Mouse (Mus musculus): ENCODE data around the gene Gpc4. TPM values are rescaled to one million over a fixed set of nuclear protein-coding genes. Genes with fewer than 3 reads are reported as not detected.
A peak's percentile ranks its signal among the peaks of the same experiment; 100 is the strongest.

Gpc4 gene
- polyA plus RNA-seq, 1 experiment from 2014 or later, result 5.1 TPM

DNA sequence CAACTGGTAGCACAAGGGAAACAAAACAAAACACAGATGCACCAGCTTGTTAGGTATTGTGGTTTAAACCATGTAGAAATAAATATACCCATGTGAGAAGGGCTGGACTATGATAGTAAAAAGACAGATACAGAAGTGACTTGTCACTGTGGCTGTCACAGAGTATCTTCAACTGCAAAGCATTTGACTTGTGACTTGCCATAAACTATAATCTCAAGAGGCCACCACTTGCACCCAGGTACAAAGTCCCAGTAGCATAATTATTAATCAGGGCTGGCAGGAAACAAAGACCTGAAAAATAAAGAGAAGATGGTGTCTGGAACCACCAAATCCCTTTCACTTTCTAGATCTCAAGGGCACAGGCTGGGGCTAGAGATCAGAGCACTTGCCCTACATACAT lies 19.5 kb downstream of the Gpc4 start:
- Histone ChIP-seq H3K4me3 (replicated peaks) (no peak overlapping the region), H3K27me3 (no peaks in the 10 kb centered on the region), H3K36me3 (no peaks in the 10 kb centered on the region), H3K9me3 (replicated peaks) (no peaks in the 10 kb centered on the region), H3K4me1 (replicated peaks) (peaks cover 35% of the 10 kb centered on the region), H3K4me2 (no peak overlapping the region), H3K27ac (peak overlapping the region; percentile 13; the same call in 1 of the 2 replicates), H3K9ac (no peak overlapping the region)
- DNase-seq (no peak), ATAC-seq (ENCODE audit: low read depth) (peak; percentile 59; the same call in 1 of the 2 replicates)

DNA sequence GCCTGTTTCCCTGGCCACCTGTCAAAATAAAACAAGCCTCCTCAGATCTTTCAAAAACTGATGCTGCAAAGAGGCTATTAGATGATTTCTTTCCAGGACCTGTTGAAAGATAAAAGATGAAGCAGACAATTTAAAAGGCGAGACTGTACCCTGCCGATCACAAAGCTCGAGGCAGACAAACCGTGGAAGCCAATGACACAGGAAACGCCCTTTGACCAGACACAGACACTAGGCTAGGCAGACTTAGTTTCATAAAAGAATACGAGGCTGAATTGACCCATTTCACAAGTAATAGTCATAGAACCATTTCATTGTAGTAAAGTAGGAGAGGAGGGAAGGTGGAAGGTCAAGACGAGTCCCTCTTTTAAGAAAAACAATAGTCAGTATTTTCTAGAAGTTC lies 20.6 kb downstream of the Gpc4 start:
- H3K27ac ChIP-seq, result no peak overlapping the region
- no peak overlapping the region for H3K4me3 ChIP-seq (replicated peaks)
- H3K9ac ChIP-seq, result no peak overlapping the region
- peaks cover 34% of the 10 kb centered on the region for H3K4me1 ChIP-seq (replicated peaks)
- DNase-seq, result no peak
- H3K4me2 ChIP-seq, result 0 out of 2 replicates have a peak overlapping the region, but pooled peaks have one; percentile 17
- no peak for ATAC-seq (ENCODE audit: low read depth)
- no peaks in the 10 kb centered on the region for H3K36me3 ChIP-seq
- H3K9me3 ChIP-seq (replicated peaks), result no peaks in the 10 kb centered on the region
- no peaks in the 10 kb centered on the region for H3K27me3 ChIP-seq
- 40% methylated on average over 7 of the region's 7 CpGs for WGBS (ENCODE audit: insufficient replicate concordance)

DNA sequence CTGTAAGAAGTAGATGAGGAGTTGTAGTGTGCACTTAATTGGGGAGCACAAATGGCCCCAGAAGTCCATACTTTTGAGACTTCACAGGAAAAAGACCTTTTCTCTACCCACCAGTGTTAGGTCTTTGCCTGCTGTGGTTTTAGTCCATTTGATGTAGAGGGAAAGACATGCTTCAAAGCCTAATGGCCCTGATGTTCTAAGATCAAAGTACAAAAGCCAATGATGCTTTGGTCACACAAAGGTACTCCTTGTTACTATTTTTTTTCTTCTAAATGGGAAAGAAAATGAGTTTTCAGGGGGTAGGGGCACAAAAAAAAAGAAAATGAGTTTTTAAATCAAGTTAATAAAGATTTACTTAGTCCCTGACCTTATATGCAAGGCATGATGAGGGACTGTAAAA lies 24.7 kb downstream of the Gpc4 start:
- Histone ChIP-seq H3K9ac (no peak overlapping the region), H3K27ac (no peak overlapping the region), H3K9me3 (replicated peaks) (no peaks in the 10 kb centered on the region), H3K4me2 (no peak overlapping the region), H3K4me1 (replicated peaks) (peaks cover 21% of the 10 kb centered on the region), H3K36me3 (no peaks in the 10 kb centered on the region), H3K27me3 (no peaks in the 10 kb centered on the region), H3K4me3 (replicated peaks) (no peak overlapping the region)
- ATAC-seq (ENCODE audit: low read depth), result no peak
- DNase-seq, result no peak

DNA sequence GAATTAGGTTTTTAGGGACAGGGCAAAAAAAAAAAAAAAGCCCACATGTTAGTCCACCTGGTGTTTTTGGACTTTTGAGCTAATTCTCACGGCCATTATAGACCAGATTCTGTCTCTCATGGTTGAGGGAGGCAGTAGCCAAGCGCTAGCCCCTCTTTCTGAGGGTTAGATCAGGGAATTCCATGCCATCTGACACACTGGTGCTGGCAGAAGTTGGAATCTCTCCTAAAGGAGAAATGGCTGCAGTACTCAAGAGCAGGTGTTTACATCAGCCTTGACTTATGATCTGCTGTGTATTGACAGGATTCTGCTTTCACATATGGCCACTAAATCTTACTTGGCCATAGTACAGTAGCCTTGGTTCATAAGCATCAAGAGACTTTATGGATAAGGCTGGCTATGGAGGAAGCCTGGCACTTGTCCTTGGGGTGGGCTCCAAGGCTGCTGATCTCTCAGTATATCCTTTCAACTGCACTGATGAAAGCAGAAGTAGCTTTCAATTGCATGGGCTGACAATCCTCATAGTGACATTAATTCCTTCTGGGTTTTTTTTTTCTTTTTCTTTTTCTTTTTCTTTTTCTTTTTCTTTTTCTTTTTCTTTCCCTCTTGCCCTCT lies 26.5 kb downstream of the Gpc4 start:
- H3K36me3 ChIP-seq, result no peaks in the 10 kb centered on the region
- H3K9ac ChIP-seq, result no peak overlapping the region
- H3K27me3 ChIP-seq, result no peaks in the 10 kb centered on the region
- peaks cover 5% of the 10 kb centered on the region; the same call in 1 of the 2 replicates for H3K4me1 ChIP-seq (replicated peaks)
- no peak overlapping the region for H3K27ac ChIP-seq
- 56% methylated on average over 2 of the region's 2 CpGs for WGBS (ENCODE audit: insufficient replicate concordance)
- no peak overlapping the region for H3K4me3 ChIP-seq (replicated peaks)
- ATAC-seq (ENCODE audit: low read depth) (no peak), DNase-seq (no peak)
- no peak overlapping the region for H3K4me2 ChIP-seq
- H3K9me3 ChIP-seq (replicated peaks), result no peaks in the 10 kb centered on the region

DNA sequence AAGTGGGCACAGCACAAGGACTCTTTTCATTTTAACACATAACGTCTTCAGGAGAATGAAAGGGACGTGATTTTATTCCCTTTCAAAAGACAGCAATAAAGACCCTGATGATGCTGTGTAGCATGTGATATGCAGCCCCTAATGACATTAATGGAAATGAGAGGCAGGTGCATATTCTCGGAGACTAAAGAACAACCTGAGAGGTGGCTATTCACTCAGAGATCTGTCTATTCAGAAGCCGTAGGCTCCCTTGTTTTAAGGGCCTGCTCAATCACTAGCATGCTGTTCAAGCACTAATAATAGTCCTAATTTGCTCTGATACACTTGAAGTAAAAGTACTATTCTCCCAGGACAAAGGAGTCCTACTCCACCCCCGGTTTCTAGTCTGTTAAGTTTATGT lies 27.0 kb downstream of the Gpc4 start:
- H3K9me3 ChIP-seq (replicated peaks), result no peaks in the 10 kb centered on the region
- H3K27me3 ChIP-seq, result no peaks in the 10 kb centered on the region
- H3K4me3 ChIP-seq (replicated peaks), result no peak overlapping the region
- H3K9ac ChIP-seq, result no peak overlapping the region
- 0 out of 2 replicates have a peak, but pooled peaks cover 4% of the 10 kb centered on the region for H3K4me1 ChIP-seq (replicated peaks)
- no peak overlapping the region for H3K4me2 ChIP-seq
- H3K36me3 ChIP-seq, result no peaks in the 10 kb centered on the region
- no peak for ATAC-seq (ENCODE audit: low read depth)
- WGBS (ENCODE audit: insufficient replicate concordance), result 73% methylated on average over 5 of the region's 5 CpGs
- no peak for DNase-seq
- H3K27ac ChIP-seq, result no peak overlapping the region

DNA sequence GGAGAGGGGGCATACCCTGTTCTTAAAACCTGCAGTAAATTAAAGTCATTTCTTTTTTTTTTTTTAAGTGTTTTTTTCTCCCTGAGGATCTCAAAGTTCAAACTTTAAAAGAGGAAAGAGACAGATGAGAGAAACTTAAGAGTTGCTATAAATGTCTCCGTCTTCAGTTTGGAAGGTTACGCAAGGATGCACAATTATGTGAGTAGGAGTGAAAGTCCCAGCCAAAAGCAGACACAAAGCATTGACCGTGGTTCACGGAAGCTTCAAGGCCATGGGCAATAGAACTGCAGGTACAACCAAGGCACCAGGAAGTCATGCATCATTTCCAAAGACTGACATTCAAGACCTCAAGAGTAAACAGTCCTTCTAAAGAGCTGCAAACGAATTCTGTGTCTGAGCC lies 28.5 kb downstream of the Gpc4 start:
- ATAC-seq (ENCODE audit: low read depth) (no peak), DNase-seq (no peak)
- Histone ChIP-seq H3K27me3 (no peaks in the 10 kb centered on the region), H3K27ac (no peak overlapping the region), H3K36me3 (no peaks in the 10 kb centered on the region), H3K9me3 (replicated peaks) (no peaks in the 10 kb centered on the region), H3K4me1 (replicated peaks) (no peaks in the 10 kb centered on the region), H3K9ac (no peak overlapping the region), H3K4me2 (no peak overlapping the region), H3K4me3 (replicated peaks) (no peak overlapping the region)
- 75% methylated on average over 5 of the region's 5 CpGs for WGBS (ENCODE audit: insufficient replicate concordance)

DNA sequence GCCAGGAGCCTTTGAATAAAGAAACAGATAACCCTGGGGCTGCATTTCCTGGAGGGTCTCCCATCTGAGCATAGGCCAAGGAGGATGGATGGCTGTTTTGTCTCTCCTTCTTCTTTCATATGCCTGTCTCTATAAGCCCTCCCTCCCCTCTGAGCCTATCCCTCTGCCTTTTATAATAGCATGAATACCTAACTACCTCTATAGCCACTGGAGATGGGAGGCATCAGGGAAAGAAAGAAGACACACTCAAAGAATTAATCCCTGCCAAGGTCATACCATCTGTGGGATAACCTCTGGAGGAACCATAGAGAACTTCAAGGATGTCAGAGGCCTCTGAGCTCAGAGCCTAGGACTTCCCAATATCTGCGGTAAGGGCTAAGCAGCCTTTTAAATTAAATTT lies 35.4 kb downstream of the Gpc4 start:
- Histone ChIP-seq H3K4me3 (replicated peaks) (no peak overlapping the region), H3K9ac (no peak overlapping the region), H3K36me3 (no peaks in the 10 kb centered on the region), H3K4me2 (no peak overlapping the region), H3K27ac (no peak overlapping the region), H3K9me3 (replicated peaks) (no peaks in the 10 kb centered on the region), H3K27me3 (no peaks in the 10 kb centered on the region), H3K4me1 (replicated peaks) (no peaks in the 10 kb centered on the region)
- ATAC-seq (ENCODE audit: low read depth) (no peak), DNase-seq (no peak)
- WGBS (ENCODE audit: insufficient replicate concordance), result 78% methylated on average over 1 of the region's 1 CpGs

DNA sequence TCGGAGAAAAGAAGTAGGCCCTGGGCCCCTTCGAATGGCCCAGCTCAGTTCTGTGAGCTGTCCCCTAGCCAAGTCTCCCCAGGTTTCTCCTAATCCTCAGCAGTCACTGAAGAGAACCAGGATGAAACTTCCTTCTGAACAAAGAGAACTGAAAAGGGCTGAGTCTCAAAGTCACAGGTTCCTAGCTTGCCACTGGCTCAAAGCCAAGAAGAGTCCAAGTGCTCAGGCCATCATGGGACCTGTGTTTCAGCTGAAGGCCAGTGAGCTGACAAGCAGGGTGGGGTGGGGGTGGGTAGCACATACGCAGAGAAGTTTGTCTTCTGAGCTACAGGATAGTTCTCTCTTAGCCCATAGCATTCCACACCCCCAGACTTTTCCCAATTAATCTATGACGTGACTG lies 36.3 kb downstream of the Gpc4 start:
- no peak overlapping the region for H3K4me2 ChIP-seq
- DNase-seq, result no peak
- 77% methylated on average over 4 of the region's 4 CpGs for WGBS (ENCODE audit: insufficient replicate concordance)

DNA sequence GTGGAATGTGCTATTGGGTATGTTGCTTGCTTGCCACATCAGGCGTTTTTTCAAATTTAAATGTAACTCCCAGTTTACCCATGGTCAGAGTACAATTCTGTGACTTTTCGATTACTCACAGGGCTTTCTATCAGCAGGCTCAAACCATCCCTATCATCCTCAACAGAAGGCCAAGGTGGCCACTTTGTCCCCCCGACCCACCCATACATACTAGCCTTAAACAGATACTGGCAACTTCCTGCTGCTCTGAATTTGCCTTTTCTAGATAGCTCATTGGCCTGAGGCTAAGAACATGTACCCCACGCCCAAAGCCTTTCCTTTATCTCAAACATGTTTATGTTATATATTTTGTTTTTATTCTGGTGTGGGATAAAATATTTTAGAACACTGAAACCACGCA lies 51.4 kb downstream of the Gpc4 start:
- Histone ChIP-seq H3K27me3 (no peaks in the 10 kb centered on the region), H3K4me2 (no peak overlapping the region), H3K9ac (no peak overlapping the region), H3K4me3 (replicated peaks) (no peak overlapping the region), H3K27ac (peak overlapping the region; percentile 23; the same call in 1 of the 2 replicates), H3K36me3 (no peaks in the 10 kb centered on the region), H3K9me3 (replicated peaks) (no peaks in the 10 kb centered on the region), H3K4me1 (replicated peaks) (peaks cover 30% of the 10 kb centered on the region)
- DNase-seq, result peak; percentile 20
- WGBS (ENCODE audit: insufficient replicate concordance), result 40% methylated on average over 5 of the region's 5 CpGs
- ATAC-seq (ENCODE audit: low read depth), result peak; percentile 84

More for the DNA sequence above, 36.3 kb downstream of the Gpc4 start:
- Histone ChIP-seq H3K9me3 (replicated peaks) (no peaks in the 10 kb centered on the region), H3K4me3 (replicated peaks) (no peak overlapping the region), H3K4me1 (replicated peaks) (no peaks in the 10 kb centered on the region), H3K27me3 (no peaks in the 10 kb centered on the region), H3K27ac (no peak overlapping the region), H3K36me3 (no peaks in the 10 kb centered on the region), H3K9ac (no peak overlapping the region)
- no peak for ATAC-seq (ENCODE audit: low read depth)

DNA sequence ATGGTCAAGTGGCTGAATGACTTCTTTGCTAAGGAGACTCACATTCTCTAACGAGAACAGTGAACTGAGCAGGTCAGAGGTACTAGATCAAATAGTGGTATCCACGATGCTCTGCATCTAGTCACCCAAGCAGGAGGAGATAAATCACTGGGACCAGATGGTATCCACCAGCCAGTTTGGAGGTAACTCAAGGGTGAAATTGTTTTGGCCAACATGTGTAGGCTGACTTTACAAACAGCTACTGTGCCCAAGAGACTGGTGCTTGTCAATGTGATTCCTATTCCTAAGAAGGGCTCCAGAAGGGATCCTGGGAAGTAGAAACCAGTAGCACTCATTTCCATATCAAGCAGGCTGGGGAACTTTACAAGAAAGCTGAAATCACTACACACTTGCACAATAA lies 55.4 kb downstream of the Gpc4 start:
- H3K9ac ChIP-seq, result no peak overlapping the region
- H3K9me3 ChIP-seq (replicated peaks), result no peaks in the 10 kb centered on the region
- no peak for DNase-seq
- ATAC-seq (ENCODE audit: low read depth), result no peak
- H3K27ac ChIP-seq, result no peak overlapping the region
- no peak overlapping the region for H3K4me2 ChIP-seq
- H3K27me3 ChIP-seq, result no peaks in the 10 kb centered on the region
- H3K4me1 ChIP-seq (replicated peaks), result peaks cover 23% of the 10 kb centered on the region
- H3K36me3 ChIP-seq, result no peaks in the 10 kb centered on the region
- WGBS (ENCODE audit: insufficient replicate concordance), result 18% methylated on average over 2 of the region's 2 CpGs
- H3K4me3 ChIP-seq (replicated peaks), result no peak overlapping the region

DNA sequence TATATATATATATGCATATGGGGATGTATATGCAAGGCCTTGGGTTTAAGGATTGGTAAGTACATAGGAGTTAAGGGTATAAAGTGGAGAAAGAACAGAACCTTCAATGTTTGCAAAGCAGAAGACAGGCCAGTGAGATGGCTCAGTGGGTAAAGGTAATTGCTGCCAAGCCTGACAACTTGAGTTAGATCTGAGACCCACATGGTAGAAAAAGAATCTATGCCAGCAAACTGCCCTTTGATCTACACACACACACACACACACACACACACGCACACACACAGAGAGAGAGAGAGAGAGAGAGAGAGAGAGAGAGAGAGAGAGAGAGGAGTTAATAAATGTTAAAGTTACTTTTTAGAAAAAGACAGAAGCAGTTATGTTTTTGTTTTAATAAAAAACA lies 56.1 kb downstream of the Gpc4 start:
- no peaks in the 10 kb centered on the region for H3K9me3 ChIP-seq (replicated peaks)
- H3K27me3 ChIP-seq, result no peaks in the 10 kb centered on the region
- H3K27ac ChIP-seq, result no peak overlapping the region
- no peak for ATAC-seq (ENCODE audit: low read depth)
- H3K36me3 ChIP-seq, result no peaks in the 10 kb centered on the region
- H3K4me3 ChIP-seq (replicated peaks), result no peak overlapping the region
- H3K9ac ChIP-seq, result no peak overlapping the region
- peaks cover 17% of the 10 kb centered on the region for H3K4me1 ChIP-seq (replicated peaks)
- H3K4me2 ChIP-seq, result no peak overlapping the region
- no CpG with 5 or more reads among the region's 1 CpGs for WGBS (ENCODE audit: insufficient replicate concordance)
- no peak for DNase-seq

DNA sequence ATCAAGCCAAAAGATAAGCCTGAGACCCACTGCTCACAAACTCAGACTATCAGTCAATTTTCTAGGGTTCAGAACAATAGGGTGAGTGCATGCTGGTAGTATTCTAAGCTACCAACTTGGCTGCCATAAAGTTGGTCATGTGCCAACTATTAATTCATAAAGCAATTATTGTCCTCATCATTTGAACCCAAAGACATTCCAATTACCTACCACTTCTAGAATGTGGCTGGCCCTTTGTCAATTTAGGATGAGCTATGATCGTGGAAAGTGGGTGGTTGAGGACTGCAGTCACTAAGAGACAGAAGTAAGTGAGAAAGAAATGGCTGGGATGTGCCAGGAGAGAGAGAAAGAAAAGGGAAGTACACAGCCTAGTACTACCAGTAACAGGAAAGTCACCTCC lies 61.3 kb downstream of the Gpc4 start:
- H3K27me3 ChIP-seq, result no peaks in the 10 kb centered on the region
- 86% methylated on average over 1 of the region's 1 CpGs for WGBS (ENCODE audit: insufficient replicate concordance)
- H3K27ac ChIP-seq, result no peak overlapping the region
- no peak overlapping the region for H3K4me2 ChIP-seq
- peaks cover 34% of the 10 kb centered on the region for H3K4me1 ChIP-seq (replicated peaks)
- DNase-seq, result no peak
- H3K4me3 ChIP-seq (replicated peaks), result no peak overlapping the region
- no peak overlapping the region for H3K9ac ChIP-seq
- no peaks in the 10 kb centered on the region for H3K9me3 ChIP-seq (replicated peaks)
- no peak for ATAC-seq (ENCODE audit: low read depth)
- no peaks in the 10 kb centered on the region for H3K36me3 ChIP-seq
